Mouse (Mus musculus) lung, adult 2 months (tissue): ENCODE data around the gene Mgat4b. TPM values are rescaled to one million over a fixed set of nuclear protein-coding genes. Genes with fewer than 3 reads are reported as not detected.

Experiments
- DNase-seq: peaks from one replicate; pipeline ENCODE4 v3.0.0; 2022
- H3K4me1 ChIP-seq: fragments of 200-500 bp; 2 replicates; pipeline ENCODE4 v1.6.1; 2011; ENCODE audit warnings: low read length; ENCODE audit not compliant: control insufficient read depth, insufficient read depth
- H3K4me3 ChIP-seq: fragments of 200-500 bp; replicated peaks from 2 replicates; pipeline ENCODE3; 2011; ENCODE audit warnings: low read depth, mild to moderate bottlenecking, control low read depth, low read length; ENCODE audit errors: extremely low read depth
- CTCF ChIP-seq: fragments of 200-500 bp; IDR thresholded peaks from 2 replicates; pipeline ENCODE4 v1.5.1; 2011; ENCODE audit warnings: mild to moderate bottlenecking, low read length, control low read depth; ENCODE audit not compliant: insufficient read depth
- POLR2A ChIP-seq: fragments of 200-500 bp; IDR thresholded peaks from 2 replicates; pipeline ENCODE4 v1.6.1; 2011; ENCODE audit warnings: low read depth, mild to moderate bottlenecking, control low read depth, low read length, borderline replicate concordance; ENCODE audit errors: extremely low read depth
- WGBS: fragments of 180-500 bp; shearing (Covaris S2); methylation state at CpG from one replicate; pipeline ENCODE4 v1.1.7; 2018; 5-methylcytosine and 5-hydroxymethylcytosine counted together
- polyA plus RNA-seq: library from polyadenylated mRNA; depleted of rRNA; stranded (reverse); fragments of >200 nt; gene quantifications from 2 replicates; pipeline ENCODE4 v1.2.3, GENCODE M21; 2012

The Mgat4b gene
- polyA plus RNA-seq, 1 experiment = 77.4 TPM

DNA sequence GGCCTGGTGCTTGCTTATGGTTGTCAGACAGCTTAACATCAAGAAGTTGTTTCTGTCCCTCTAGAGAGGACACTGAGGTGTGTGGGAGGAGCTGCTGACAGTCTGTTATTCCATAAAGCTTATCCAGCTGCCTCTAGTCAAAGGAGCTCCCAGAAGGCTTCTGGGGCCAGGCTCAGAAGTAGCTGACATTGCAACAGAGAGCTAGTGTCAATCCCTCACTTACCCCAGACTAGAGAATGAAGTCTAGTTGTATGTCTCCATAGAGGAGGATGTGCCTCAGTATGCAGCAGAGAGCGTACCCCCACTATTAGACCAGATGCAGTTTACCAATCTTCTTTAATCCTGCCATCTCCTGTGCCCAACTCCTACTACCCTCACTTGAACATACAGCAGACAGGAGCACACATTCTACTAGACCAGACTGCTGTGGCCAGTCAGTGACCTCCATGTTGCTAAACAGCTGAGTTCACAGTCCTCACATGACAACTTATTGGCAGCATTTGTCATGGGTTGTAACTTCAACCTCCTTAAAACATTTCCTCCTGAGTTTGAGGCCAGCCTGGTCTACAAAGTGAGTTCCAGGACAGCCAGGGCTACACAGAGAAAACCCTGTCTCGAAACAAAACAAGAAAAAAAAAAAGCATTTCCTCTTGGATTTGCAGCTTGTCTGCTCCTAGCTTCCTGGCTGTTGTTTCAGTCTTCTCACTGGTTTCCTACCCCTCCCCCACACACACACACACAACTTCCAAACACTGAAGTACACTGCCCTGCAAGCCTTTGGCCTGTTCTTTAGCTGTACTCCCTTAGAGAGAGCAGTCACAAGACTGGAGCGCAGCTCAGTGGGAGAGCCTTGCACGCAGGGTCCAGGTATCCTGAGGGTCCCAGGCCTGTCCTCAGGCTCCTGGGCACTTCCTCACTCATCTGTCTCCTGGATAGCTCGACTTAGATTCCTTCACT is 31.9 kb upstream of the Mgat4b start:
- 67% methylated on average over 5 of the region's 5 CpGs for WGBS
- DNase-seq = no peak
- H3K4me3 ChIP-seq = no peak overlapping the region
- TF ChIP-seq POLR2A (no peak), CTCF (no peak)
- no peaks in the 10 kb centered on the region; the same call in 1 of the 2 replicates for H3K4me1 ChIP-seq

DNA sequence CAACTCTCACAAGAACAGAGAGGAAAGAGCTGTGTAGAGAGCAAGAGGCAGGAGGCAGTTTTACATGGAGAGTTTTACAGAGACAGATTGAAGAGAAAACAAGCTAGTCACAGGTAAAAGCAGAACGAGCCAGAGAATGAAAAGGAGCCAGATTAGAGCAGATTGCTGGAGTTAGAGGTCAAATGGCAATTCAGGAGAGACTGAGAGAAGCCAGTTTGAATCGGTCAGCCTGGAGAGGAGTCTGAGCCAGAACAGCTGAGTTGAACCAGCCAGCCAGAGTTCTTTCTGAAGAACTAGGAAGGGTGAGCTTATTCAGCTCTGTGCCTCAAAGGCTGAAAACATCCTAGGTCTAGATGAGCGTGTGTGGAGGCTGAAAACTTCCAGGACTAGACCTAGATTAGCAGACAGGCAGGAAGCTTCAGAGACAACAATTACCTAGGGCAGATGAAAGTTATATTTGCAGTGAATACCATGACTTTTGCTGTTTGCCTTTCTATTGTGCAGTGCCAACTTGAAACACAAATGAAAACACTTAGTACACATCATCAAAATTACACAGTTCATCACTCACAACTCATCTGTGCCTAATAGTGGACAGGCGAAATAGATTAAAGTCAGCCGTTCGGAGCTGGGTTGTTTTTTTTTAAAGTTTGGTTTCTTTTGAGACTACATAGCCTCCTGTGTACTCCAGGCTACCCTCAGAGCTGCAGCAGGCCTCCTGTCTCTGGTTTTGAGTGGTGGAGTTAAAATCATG is 30.0 kb upstream of the Mgat4b start:
- H3K4me3 ChIP-seq = no peak overlapping the region
- TF ChIP-seq CTCF (no peak), POLR2A (no peak)
- H3K4me1 ChIP-seq = no peaks in the 10 kb centered on the region; the same call in 1 of the 2 replicates
- 65% methylated on average over 6 of the region's 6 CpGs for WGBS
- no peak for DNase-seq

DNA sequence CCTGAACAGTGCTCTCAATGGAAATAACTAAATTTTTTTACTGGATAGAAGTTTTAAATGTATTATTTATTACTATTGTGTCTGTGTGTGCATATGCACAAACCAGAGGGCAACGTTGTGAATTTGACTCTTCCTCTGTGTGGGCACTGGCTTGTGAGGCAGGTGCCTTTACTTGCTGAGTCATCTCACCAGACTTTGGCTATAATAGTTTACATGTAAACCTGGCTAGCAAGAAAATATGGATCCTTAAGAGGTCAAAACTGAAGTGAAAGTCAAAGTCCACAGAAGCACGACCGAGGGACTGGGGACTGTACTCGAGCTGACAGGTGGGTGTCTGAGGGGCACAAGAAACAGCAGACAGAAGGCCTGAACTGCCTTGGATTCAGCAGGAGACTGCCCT is 28.0 kb upstream of the Mgat4b start:
- 79% methylated on average over 4 of the region's 4 CpGs for WGBS
- no peaks in the 10 kb centered on the region for H3K4me1 ChIP-seq
- no peak for DNase-seq
- no peak overlapping the region for H3K4me3 ChIP-seq
- TF ChIP-seq CTCF (no peak), POLR2A (no peak)

DNA sequence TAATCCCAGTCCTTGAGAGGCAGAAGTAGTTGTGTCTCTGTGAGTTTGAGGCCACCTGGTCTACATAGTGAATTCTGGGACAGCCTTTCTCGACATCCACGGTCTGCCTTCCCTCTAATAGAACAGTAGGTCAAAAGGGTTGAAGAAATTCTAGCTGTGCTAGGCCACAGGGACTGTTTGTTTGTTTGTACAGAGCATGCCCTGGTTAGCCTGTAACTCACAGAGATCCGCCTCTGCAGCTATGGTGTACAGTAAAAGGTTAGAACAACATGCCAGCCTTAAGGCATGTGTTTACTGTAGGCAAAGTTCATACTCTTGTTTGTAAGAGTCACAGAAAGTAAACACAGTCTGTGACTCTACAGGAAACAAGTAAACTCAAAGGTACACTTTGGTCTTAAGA is 25.9 kb upstream of the Mgat4b start:
- WGBS = 62% methylated on average over 3 of the region's 3 CpGs
- TF ChIP-seq POLR2A (no peak), CTCF (no peak)
- H3K4me1 ChIP-seq = no peaks in the 10 kb centered on the region
- DNase-seq = no peak
- no peak overlapping the region for H3K4me3 ChIP-seq

DNA sequence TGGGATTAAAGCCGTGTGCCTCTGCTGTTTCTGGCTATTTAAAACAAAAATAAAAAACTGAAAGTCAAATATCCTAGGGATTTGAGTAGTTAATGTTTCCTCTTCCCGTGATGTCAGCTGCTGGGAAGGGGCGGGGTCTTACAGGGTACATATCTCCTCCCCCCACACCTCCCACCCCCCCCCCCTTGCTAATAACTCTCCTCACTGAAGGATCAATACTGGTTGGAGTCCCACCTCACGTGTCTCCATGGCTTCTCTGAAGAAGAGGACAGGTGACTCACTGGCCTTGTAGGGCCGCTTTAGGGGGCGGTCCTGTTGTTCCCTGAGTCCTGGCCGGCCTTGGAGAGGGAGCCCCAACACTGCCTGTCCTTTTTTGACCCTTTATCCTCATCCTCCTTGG is 22.0 kb upstream of the Mgat4b start:
- DNase-seq = no peak
- Histone ChIP-seq H3K4me1 (no peaks in the 10 kb centered on the region), H3K4me3 (no peak overlapping the region)
- no peak for TF ChIP-seq CTCF
- no peak for TF ChIP-seq POLR2A
- 65% methylated on average over 7 of the region's 7 CpGs for WGBS

DNA sequence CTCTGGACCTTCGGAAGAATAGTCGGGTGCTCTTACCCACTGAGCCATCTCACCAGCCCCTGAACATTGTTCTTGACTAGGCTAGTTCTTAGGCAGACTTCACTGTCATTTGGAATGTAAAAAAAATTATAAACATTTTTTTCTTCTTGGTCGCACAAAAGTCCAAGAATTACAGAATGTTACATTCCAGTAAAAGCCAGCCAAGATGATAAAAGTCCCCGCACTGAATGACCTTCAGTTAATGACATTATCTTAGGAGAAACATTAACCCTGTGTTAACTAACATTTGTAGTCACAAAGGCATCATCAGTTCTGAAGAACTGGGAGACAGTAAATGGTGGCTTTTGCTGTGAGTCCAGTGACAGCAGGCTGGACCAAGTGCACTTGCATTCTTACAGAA is 20.3 kb upstream of the Mgat4b start:
- H3K4me1 ChIP-seq = no peaks in the 10 kb centered on the region
- no peak for TF ChIP-seq POLR2A
- TF ChIP-seq CTCF = no peak
- no peak for DNase-seq
- 63% methylated on average over 4 of the region's 4 CpGs for WGBS
- no peak overlapping the region for H3K4me3 ChIP-seq

DNA sequence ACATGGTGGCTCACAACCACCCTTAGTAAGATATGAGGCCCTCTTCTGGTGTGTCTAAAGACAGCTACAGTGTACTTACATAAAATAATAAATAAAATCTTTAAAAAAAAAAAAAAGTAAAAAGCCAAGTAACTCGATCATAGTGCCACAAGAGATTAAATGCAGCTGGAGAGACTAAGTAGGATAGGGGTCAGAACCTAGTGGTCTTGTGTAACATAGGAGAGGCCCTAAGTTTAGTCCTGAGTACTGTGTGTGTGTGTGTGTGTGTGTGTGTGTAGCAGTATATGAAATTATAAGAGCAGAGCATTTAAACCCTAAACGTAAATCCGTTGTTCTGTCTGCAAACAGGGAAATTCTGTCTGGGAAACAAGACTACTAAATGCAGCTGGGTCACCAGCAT is 18.4 kb upstream of the Mgat4b start:
- Histone ChIP-seq H3K4me1 (no peaks in the 10 kb centered on the region), H3K4me3 (no peak overlapping the region)
- DNase-seq = no peak
- TF ChIP-seq POLR2A = no peak
- no peak for TF ChIP-seq CTCF
- WGBS = 82% methylated on average over 3 of the region's 3 CpGs

DNA sequence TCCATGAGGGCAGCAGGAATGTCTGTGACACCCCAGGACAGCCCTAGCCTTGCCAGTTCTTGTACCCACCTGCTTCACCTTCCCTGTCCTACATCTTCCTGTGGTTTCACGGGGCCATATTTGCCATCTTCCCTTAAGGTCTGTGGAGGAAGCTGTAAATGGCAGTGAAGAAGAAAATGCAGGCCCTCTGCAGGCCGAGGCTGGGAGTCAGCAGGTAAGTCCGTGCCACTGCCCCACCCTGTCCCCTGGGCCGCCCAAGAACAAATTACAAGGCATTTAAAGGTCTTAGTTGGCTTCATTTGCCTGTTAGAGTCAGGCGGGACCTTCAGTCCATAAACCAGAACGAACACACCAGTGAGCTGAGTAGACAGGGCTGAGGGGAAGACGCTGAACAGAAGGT is 16.6 kb upstream of the Mgat4b start:
- H3K4me3 ChIP-seq = no peak overlapping the region
- no peaks in the 10 kb centered on the region for H3K4me1 ChIP-seq
- DNase-seq = no peak
- no peak for TF ChIP-seq POLR2A
- no peak for TF ChIP-seq CTCF
- WGBS = 80% methylated on average over 7 of the region's 7 CpGs

DNA sequence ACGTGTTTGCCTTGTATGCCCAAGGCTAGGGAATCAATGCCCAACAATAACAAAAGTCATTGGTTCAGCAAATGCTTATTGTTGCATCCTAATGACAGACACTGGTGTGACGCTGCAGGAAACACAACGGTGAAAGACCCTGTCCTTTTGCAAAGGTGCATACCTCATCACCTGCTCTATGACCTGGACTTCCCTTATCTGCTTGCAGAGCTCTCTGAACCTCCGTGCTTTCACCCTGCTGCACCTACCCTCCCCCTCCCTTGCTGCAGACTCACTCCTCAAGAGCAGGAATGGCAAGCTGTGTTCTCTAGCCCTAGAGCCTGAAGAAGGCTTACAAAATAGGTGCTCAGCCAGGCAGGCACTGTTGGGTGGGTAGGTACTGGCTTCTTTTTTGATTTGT is 15.9 kb upstream of the Mgat4b start:
- whole genome bisulfite sequencing = 68% methylated on average over 4 of the region's 4 CpGs
- TF ChIP-seq POLR2A (no peak), CTCF (no peak)
- no peaks in the 10 kb centered on the region for H3K4me1 ChIP-seq
- no peak for DNase-seq
- no peak overlapping the region for H3K4me3 ChIP-seq
